Mouse (Mus musculus) CH12F3 (cell line): Measurements from ENCODE around the gene Mvb12a.

Experiments
- in situ Hi-C: fragments of 300-500 bp; cut with MboI; formaldehyde crosslinking; loops from 2 replicates; pipeline ENCODE4 v1.14.3; 2020; ENCODE audit warnings: low sequenced_read_pairs

Mvb12a gene

GRCm38 (mm10) chr8:71591471-71592373 is 49.0 kb downstream of the Mvb12a start, which contains the start of gene Pgls:
TSS of gene Pgls (plus strand) at chr8:71592176.
- in situ Hi-C loops = no loop called here

DNA sequence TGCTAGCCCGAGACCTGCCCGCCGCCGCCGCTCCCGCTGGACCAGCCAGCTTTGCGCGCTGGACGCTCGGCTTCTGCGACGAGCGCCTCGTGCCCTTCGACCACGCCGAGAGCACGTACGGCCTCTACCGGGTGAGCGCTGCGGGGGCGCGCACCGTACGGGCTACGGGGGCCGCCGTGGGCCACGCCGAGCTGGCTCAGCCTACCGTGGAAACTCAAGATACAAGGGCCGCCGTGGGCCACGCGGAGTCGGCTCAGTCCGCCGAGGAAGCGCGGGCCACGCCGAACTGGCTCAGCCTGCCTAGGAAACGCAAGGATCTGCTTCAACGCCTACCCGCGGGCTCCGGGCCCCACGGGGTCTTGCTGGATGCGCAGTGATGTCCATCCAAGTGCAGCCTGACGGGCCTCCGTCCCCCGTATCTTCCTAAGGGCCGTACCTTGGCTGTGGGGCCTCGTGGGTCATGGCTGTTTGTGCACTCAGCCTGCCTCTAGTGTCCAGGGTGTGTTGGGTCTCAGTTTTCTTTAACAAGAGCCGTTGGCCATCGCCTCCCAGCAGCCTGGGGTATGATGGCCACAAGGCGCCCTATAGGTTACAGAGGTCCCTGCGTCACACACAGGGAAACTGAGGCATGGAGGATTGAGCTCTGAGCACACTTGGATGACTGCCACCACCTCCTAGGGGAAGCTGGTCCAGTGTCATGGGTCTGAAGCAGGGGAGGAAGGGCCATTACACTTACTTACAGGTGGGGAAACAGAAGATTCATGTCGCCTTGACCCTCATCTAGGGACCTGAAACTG is 49.9 kb downstream of the Mvb12a start:
- in situ Hi-C loops = no loop called here

GRCm38 (mm10) chr8:71593556-71594323 is 51.0 kb downstream of the Mvb12a start:
- in situ Hi-C loops = no loop called here

DNA sequence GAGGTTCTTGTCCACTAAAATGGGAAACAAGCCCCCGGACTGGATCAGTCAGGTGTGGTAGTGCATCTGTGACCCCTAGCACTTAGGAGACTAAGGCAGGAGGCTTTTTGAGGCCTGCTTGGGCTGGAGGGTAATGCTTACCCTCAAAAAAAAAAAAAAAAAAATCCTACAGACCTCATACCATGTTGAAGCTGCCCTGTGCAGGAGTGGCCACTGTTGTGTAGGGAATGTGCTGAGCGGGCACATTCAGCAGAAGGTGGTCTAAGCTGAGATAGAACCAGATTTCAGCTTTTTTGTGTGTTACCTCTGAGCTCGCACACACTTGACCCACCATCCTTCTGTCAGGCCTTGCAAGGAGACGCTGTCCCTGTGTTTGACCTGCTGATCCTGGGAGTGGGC is 51.6 kb downstream of the Mvb12a start:
- in situ Hi-C loops = no loop called here

DNA sequence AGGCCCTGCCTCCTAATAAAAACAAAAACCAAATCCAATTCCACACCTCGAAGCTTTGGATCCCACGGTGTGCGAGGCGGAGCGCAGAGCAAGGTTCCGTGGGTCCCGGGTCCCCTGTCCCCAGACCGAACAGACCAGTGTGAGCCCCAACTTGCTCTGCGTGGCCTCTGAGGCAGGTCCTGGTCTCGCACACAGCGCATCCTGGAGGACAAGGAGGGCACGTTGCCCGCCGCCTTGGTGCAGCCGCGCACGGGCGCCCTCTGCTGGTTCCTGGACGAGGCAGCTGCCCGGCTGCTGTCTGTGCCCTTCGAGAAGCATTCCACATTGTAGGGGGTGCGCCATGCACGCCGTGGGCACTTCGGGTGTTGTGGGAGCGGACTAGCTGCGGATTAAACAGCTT is 53.1 kb downstream of the Mvb12a start:
- in situ Hi-C loops = no loop called here

DNA sequence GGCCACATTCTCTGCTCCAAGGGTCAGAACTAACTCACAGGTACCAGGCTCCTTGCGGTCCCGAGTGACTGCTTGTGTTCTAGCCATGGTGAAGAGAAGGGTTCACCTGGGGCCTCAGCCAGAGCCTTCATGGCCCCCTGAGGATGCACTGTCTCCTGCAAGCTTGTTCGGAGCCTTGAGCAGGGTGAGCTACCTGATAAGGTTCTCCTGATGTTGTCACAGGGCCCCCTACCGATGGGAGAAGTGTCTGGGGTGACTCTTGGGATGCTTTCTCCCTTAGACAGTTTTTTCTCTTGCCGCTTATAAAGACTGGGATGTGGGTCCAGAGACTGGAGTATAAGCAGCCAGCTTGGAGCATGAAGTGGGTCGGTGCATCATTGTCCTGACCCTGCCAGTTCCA is 53.7 kb downstream of the Mvb12a start:
- in situ Hi-C loops = no loop called here

- in situ Hi-C loops = no loop called here
Measured at GRCm38 (mm10) chr8:71596798-71597197, 54.1 kb downstream of the Mvb12a start.

DNA sequence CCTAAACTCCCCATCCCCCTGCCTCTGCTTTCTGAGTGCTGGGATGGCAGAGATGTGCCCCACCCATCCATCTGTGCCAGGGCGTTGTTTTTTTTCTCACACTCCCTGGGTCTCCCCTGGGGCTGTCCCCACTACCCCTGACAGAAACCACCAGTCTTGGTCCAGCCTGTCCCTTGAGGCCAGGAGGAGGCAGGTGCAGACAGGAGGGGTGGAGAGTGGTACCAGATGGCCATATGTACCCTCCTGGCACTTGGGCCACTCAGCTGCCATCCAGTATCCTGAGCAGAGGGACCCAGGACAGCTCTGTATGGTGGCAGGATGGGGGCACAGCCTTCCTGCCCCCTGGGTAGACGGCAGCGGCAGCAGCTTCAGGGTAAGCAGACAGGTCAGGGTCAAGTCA is 54.7 kb downstream of the Mvb12a start, which contains the start of gene Fam129c:
Gene Fam129c, plus strand, starts transcription at position 198 of the 400 bp plus-strand sequence.
- in situ Hi-C loops = no loop called here
